Mouse (Mus musculus): ENCODE data around the gene H2-Q10.

The H2-Q10 gene

GRCm38 (mm10) chr17:35513886-35514285, 44.0 kb downstream of the H2-Q10 start:
- in situ Hi-C loops (cut with MboI, MseI) = no loop called here

- in situ Hi-C loops (cut with MboI, MseI) = no loop called here
These were observed 44.9 kb downstream of the H2-Q10 start for GRCm38 (mm10) chr17:35514756-35515155.

DNA sequence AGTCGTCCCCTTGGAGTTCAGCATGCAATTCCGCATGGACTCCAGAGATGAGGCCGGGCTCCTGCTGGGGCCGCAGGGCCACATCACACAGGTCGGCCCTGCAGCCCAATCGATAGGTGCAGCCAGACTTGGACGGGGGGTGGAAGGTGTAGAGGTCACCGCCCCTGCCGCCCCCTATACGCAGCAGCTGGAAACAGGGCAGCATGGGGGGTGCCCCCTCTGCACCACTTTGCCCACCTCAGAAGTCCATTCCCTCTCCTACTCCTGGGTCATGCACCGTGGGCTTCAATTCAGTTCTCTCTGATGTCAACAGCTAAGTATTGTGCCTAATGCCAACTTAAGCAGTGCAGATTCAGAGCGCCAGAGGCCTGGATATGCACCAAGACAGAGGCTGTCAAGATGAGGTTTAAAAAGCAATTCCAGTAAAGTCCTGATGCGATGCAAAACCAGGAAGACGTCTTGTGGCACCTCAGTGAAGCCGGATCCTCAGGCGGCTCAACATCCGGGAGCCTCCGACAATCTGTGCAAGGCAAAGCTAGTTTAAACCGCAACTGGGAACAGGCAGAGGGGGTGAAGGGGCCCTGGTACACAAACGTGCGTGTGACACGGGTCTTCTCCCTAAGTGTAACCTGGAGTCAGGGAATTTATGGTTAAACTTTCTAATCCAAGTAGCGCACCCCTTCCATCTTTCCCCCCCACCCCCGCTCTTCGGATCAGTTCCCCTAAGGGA, 46.2 kb downstream of the H2-Q10 start:
- in situ Hi-C loops (cut with MboI, MseI) = no loop called here

DNA sequence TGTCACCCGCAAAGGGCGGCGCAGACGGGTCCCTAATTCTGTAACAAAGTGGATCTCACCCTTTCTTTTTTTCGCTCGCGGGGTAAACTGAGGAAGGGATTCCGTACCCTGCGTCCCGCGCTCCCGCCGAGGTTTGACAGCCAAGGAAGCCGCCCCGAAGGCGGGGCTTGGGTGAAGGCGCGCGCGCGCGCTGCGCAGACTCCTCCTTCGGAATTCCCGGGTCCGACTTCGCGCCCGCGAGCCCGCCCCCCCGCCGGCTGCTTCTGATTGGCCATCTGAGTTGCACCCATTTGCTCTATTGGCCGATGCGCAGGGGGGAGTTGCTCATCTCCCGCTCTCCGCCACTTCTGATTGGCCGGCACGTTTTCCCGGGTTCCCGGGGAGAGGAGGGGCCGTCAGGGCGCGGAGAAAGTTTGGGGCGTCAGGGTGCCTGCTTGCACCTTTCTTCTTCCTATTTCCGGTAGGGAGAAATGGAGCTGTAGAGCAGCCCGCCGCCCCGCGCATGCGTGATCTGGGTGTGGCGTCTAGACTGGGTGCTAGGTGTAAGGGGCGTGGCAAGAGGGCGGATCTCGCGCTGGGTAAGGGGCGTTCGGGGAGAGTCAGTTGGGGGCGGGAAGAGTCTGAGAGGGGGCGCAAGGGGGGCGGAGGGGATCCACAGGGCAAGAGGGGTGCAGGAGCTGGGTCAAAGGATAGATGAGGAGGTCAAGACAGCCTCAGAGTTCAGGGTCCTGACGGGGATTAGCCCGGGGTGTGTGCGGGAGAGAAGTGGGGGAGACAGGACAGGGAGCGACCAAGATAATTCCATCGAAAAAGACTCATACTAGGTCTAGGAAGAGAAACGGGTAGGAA, 47.0 kb downstream of the H2-Q10 start, which contains the start of the genes Tcf19 and Cchcr1:
Gene Tcf19 (minus strand): TSS at position 173 of the 849 bp plus-strand sequence.
Gene Cchcr1 (plus strand): TSS at position 449 of the 849 bp plus-strand sequence.
- in situ Hi-C loops (cut with MboI, MseI) = no loop called here

DNA sequence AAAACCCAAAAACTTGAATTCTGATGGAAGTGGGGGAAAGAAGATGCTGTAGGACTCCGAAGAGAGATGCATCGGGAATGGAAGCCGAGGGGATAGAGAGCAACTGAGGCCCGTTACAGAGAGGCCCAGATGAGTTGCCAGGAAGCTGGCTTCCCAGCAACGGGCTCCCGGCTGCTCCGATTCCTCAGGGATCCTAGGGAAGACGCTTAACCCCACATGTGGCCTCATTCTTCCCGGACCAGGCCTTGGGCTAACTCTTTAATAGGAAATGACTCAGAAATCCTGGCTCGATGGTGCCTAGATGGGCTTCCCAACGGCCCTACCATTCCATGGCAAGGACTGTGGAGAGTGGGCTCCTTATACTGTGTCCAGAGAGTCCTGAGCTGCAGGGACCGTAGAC, 47.6 kb downstream of the H2-Q10 start:
- in situ Hi-C loops (cut with MboI, MseI) = no loop called here
